Mouse (Mus musculus): ENCODE data around the gene Ppp1cc. TPM values are rescaled to one million over a fixed set of nuclear protein-coding genes. Genes with fewer than 3 reads are reported as not detected.

Gene Ppp1cc
- polyA plus RNA-seq (2017; shearing (Covaris generic)) = 100 to 1,000 TPM; 356 to 362 TPM

GRCm38 (mm10) chr5:122157827-122158381 is at the start of gene Ppp1cc:
Ppp1cc (plus strand) TSS chr5:122158278.

GRCm38 (mm10) chr5:122140723-122141122 is 17.4 kb upstream of the Ppp1cc start, which contains the start of gene Ccdc63:
Ccdc63 (minus strand) TSS chr5:122140823.

GRCm38 (mm10) chr5:122206475-122206874 is 48.4 kb downstream of the Ppp1cc start, which contains the start of gene Hvcn1:
Hvcn1 (plus strand) TSS chr5:122206804.

Other genes with a start within 250 kb of the Ppp1cc start
- gene Cux2, start 108.2 kb upstream of the Ppp1cc start, polyA plus RNA-seq (2017; shearing (Covaris generic)) = 1 to 10 TPM in 1 of 2 experiments, under 1 TPM in 1; 0.35 to 1.0 TPM
- 1 to 10 TPM in 1 of 2 experiments, not detected in 1; 2.1 TPM for gene Myl2, start 57.3 kb upstream of the Ppp1cc start, polyA plus RNA-seq (2017; shearing (Covaris generic))
- gene Ccdc63, start 17.5 kb upstream of the Ppp1cc start, polyA plus RNA-seq (2017; shearing (Covaris generic)) = 1 to 10 TPM in 1 of 2 experiments, under 1 TPM in 1; 0.48 to 2.1 TPM
- gene Hvcn1, start 48.5 kb downstream of the Ppp1cc start, polyA plus RNA-seq (2017; shearing (Covaris generic)) = 100 to 1,000 TPM in 1 of 2 experiments, 10 to 100 TPM in 1; 84.2 to 149 TPM
- gene Tctn1, start 106.2 kb downstream of the Ppp1cc start, polyA plus RNA-seq (2017; shearing (Covaris generic)) = 1 to 10 TPM; 1.7 to 5.1 TPM
- gene Pptc7, start 126.1 kb downstream of the Ppp1cc start, polyA plus RNA-seq (2017; shearing (Covaris generic)) = 10 to 100 TPM; 44.3 to 60.4 TPM
- 1 to 10 TPM; 2.8 to 6.2 TPM for gene Rad9b, start 196.0 kb downstream of the Ppp1cc start, polyA plus RNA-seq (2017; shearing (Covaris generic))
- 100 to 1,000 TPM; 146 to 152 TPM for gene Vps29, start 196.1 kb downstream of the Ppp1cc start, polyA plus RNA-seq (2017; shearing (Covaris generic))
- gene Gpn3, start 213.6 kb downstream of the Ppp1cc start, polyA plus RNA-seq (2017; shearing (Covaris generic)) = 10 to 100 TPM; 72.2 to 80.2 TPM
- 10 to 100 TPM; 12.9 to 26.0 TPM for gene Fam216a, start 214.1 kb downstream of the Ppp1cc start, polyA plus RNA-seq (2017; shearing (Covaris generic))
- gene Arpc3, start 233.6 kb downstream of the Ppp1cc start, polyA plus RNA-seq (2017; shearing (Covaris generic)) = 100 to 1,000 TPM; 450 to 472 TPM

Data from inflammation-experienced regulatory T-cells (primary cell).